Mouse (Mus musculus): ENCODE data around the gene Fam102b. TPM values are rescaled to one million over a fixed set of nuclear protein-coding genes. Genes with fewer than 3 reads are reported as not detected.

Gene Fam102b
- total RNA-seq (2012; rRNA removed), result 3.3 and 7.5 TPM in 2 replicates

DNA sequence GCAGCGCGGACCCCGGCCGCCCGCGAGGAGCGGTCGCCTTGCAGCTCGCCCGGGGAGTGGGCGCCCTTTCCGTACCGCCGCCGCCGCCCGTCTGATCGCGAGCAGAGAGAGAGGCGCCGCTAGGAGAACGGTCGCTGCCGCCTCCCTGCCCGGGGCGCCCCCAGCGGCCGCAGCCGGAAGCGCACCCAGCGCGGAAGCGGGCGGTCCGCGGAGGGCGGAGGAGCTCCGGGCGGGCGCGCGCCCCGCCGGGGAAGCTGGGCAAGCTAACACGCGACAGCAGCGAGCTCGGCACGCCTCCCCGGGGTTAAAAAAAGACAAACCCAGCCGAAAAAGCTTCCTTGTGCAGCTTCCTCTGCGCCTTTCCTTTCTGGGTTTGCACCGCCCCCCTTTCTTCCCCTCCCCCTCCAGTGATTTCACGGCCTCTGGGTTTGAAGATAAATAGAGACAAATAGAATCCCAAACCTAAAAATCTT lies at the start of gene Fam102b:
TSS of gene Fam102b (minus strand) at position 93 of the 473 bp plus-strand sequence.
- DNase-seq (ENCODE audit: low read depth, low spot score), result peak; percentile 62
- no peaks in the 10 kb centered on the region for H3K9me3 ChIP-seq (ENCODE audit: control insufficient read depth, insufficient read depth, low read depth, low read length)
- H3K4me1 ChIP-seq (ENCODE audit: control insufficient read depth in 2 of 2, insufficient read depth in 2 of 2, low read length in 2 of 2, poor library complexity in 1 of 2), result no peaks in the 10 kb centered on the region
- in situ Hi-C loops (cut with MboI; ENCODE audit: low sequenced_read_pairs in 2 of 2, unreplicated experiment in 2 of 2), result no loop called here
- no peak within 1 kb of the TSS for H3K27ac ChIP-seq (ENCODE audit: insufficient read depth, low read depth, low read length, poor library complexity, severe bottlenecking)
- TF ChIP-seq ZC3H11A (IDR thresholded peaks at IDR 0.05; ENCODE audit: borderline replicate concordance, low read depth, low read length) (no peak), ZNF384 (IDR thresholded peaks at IDR 0.05; ENCODE audit: low read depth, low read length) (0 out of 2 replicates have a peak, but pooled peaks have one; percentile 26)
- H3K9ac ChIP-seq (ENCODE audit: insufficient read depth, low read depth, low read length, poor library complexity, severe bottlenecking), result peak within 1 kb of the TSS; percentile 74
- H3K4me3 ChIP-seq (ENCODE audit: insufficient read depth in 1 of 2, low read depth in 1 of 2, low read length in 2 of 2, poor library complexity in 1 of 2, severe bottlenecking in 1 of 2), result peak within 1 kb of the TSS; percentile 59 to 74
- H3K36me3 ChIP-seq (ENCODE audit: control insufficient read depth, insufficient read depth, low read length, poor library complexity, severe bottlenecking), result no peaks in the 10 kb centered on the region

DNA sequence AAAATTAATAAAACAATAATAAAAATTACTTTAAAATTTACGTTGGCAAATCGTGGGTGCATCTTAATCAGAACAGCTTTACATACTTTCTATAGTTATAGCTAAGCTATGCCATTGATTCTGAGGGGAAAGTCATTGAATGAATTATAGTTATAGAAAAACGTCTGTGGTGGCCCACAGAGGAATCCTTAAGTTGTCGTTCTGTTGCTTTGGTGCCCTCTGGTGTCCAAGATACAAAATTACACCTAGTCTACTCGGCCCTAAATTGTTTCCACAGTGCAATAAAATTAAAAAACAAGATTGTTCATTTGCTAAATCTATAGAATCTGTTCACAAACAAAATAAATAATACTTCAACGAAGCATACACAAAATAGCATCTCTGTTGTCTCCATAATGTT lies 35.6 kb upstream of the Fam102b start:
- no peaks in the 10 kb centered on the region for H3K36me3 ChIP-seq (ENCODE audit: control insufficient read depth, insufficient read depth, low read length, poor library complexity, severe bottlenecking)
- no peaks in the 10 kb centered on the region for H3K9me3 ChIP-seq (ENCODE audit: control insufficient read depth, insufficient read depth, low read depth, low read length)
- in situ Hi-C loops (cut with MboI; ENCODE audit: low sequenced_read_pairs in 2 of 2, unreplicated experiment in 2 of 2), result no loop called here
- peak; percentile 37 for DNase-seq (ENCODE audit: low read depth, low spot score)
- no peaks in the 10 kb centered on the region for H3K4me1 ChIP-seq (ENCODE audit: control insufficient read depth in 2 of 2, insufficient read depth in 2 of 2, low read length in 2 of 2, poor library complexity in 1 of 2)
- no peak overlapping the region for H3K27ac ChIP-seq (ENCODE audit: insufficient read depth, low read depth, low read length, poor library complexity, severe bottlenecking)
- no peak overlapping the region for H3K9ac ChIP-seq (ENCODE audit: insufficient read depth, low read depth, low read length, poor library complexity, severe bottlenecking)
- no peak overlapping the region for H3K4me3 ChIP-seq (ENCODE audit: insufficient read depth in 1 of 2, low read depth in 1 of 2, low read length in 2 of 2, poor library complexity in 1 of 2, severe bottlenecking in 1 of 2)
- TF ChIP-seq MAFK (IDR thresholded peaks at IDR 0.05; ENCODE audit: insufficient read depth, low read depth, low read length) (no peak), ZC3H11A (IDR thresholded peaks at IDR 0.05; ENCODE audit: borderline replicate concordance, low read depth, low read length) (peak; percentile 53; the same call in 1 of the 2 replicates), ZNF384 (IDR thresholded peaks at IDR 0.05; ENCODE audit: low read depth, low read length) (no peak), HCFC1 (IDR thresholded peaks at IDR 0.05; ENCODE audit: borderline replicate concordance, insufficient read depth, low read length) (no peak), CHD2 (IDR thresholded peaks at IDR 0.05; ENCODE audit: low read depth, low read length) (no peak)

DNA sequence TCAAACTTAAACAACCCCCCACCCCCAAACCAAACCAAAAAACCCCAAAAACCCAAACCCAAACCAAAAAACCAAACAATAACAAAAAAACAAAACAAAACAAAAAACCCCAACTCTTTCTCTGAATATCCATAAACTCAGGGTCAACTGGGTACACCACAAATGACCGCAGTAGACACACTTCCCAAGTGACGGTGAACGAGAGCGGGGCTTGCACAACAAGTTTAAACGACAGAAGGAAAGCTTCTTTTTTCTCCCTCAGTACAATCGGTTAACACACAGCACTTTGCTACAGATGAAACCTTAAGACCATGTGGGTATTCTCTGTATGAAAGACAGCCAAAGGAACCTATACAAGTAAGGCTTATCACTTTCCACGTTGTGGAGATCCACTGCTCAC lies 35.0 kb upstream of the Fam102b start:
- H3K4me3 ChIP-seq (ENCODE audit: insufficient read depth in 1 of 2, low read depth in 1 of 2, low read length in 2 of 2, poor library complexity in 1 of 2, severe bottlenecking in 1 of 2), result no peak overlapping the region
- in situ Hi-C loops (cut with MboI; ENCODE audit: low sequenced_read_pairs in 2 of 2, unreplicated experiment in 2 of 2), result no loop called here
- TF ChIP-seq MAFK (IDR thresholded peaks at IDR 0.05; ENCODE audit: insufficient read depth, low read depth, low read length) (no peak), CHD2 (IDR thresholded peaks at IDR 0.05; ENCODE audit: low read depth, low read length) (no peak), HCFC1 (IDR thresholded peaks at IDR 0.05; ENCODE audit: borderline replicate concordance, insufficient read depth, low read length) (no peak), ZC3H11A (IDR thresholded peaks at IDR 0.05; ENCODE audit: borderline replicate concordance, low read depth, low read length) (no peak), ZNF384 (IDR thresholded peaks at IDR 0.05; ENCODE audit: low read depth, low read length) (no peak)

DNA sequence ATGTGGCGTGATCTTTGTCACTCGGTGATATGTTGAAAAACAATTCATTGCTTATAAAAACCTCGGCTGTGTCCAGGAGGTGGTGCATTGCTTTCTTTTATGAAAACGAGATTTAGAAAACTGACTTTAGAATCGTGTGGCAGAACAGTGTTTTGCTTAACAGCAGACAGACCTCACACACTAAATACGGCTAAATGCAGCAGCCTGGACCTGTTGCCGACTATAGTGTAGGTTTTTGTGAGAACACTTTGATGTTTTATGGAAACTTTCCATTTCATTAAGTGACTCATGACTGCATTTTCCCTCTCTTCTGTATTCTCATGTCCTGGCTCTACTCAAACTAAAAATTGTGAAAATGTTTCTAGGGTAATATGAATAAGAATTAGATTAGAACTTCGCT lies 32.5 kb upstream of the Fam102b start:
- no peak for DNase-seq (ENCODE audit: low read depth, low spot score)
- no peaks in the 10 kb centered on the region for H3K9me3 ChIP-seq (ENCODE audit: control insufficient read depth, insufficient read depth, low read depth, low read length)
- in situ Hi-C loops (cut with MboI; ENCODE audit: low sequenced_read_pairs in 2 of 2, unreplicated experiment in 2 of 2), result no loop called here

More for the DNA sequence above, 35.0 kb upstream of the Fam102b start:
- Histone ChIP-seq H3K36me3 (ENCODE audit: control insufficient read depth, insufficient read depth, low read length, poor library complexity, severe bottlenecking) (no peaks in the 10 kb centered on the region), H3K27ac (ENCODE audit: insufficient read depth, low read depth, low read length, poor library complexity, severe bottlenecking) (no peak overlapping the region), H3K9ac (ENCODE audit: insufficient read depth, low read depth, low read length, poor library complexity, severe bottlenecking) (no peak overlapping the region), H3K9me3 (ENCODE audit: control insufficient read depth, insufficient read depth, low read depth, low read length) (no peaks in the 10 kb centered on the region), H3K4me1 (ENCODE audit: control insufficient read depth in 2 of 2, insufficient read depth in 2 of 2, low read length in 2 of 2, poor library complexity in 1 of 2) (no peaks in the 10 kb centered on the region)
- DNase-seq (ENCODE audit: low read depth, low spot score), result no peak

GRCm38 (mm10) chr3:109051946-109052331 lies 24.5 kb upstream of the Fam102b start:
- Histone ChIP-seq H3K36me3 (ENCODE audit: control insufficient read depth, insufficient read depth, low read length, poor library complexity, severe bottlenecking) (no peaks in the 10 kb centered on the region), H3K4me3 (ENCODE audit: insufficient read depth in 1 of 2, low read depth in 1 of 2, low read length in 2 of 2, poor library complexity in 1 of 2, severe bottlenecking in 1 of 2) (no peak overlapping the region), H3K9me3 (ENCODE audit: control insufficient read depth, insufficient read depth, low read depth, low read length) (no peaks in the 10 kb centered on the region), H3K4me1 (ENCODE audit: control insufficient read depth in 2 of 2, insufficient read depth in 2 of 2, low read length in 2 of 2, poor library complexity in 1 of 2) (no peaks in the 10 kb centered on the region), H3K27ac (ENCODE audit: insufficient read depth, low read depth, low read length, poor library complexity, severe bottlenecking) (no peak overlapping the region), H3K9ac (ENCODE audit: insufficient read depth, low read depth, low read length, poor library complexity, severe bottlenecking) (no peak overlapping the region)
- no peak for DNase-seq (ENCODE audit: low read depth, low spot score)
- no peak for TF ChIP-seq ZNF384 (IDR thresholded peaks at IDR 0.05; ENCODE audit: low read depth, low read length)
- no peak for TF ChIP-seq MAFK (IDR thresholded peaks at IDR 0.05; ENCODE audit: insufficient read depth, low read depth, low read length)
- no peak for TF ChIP-seq ZC3H11A (IDR thresholded peaks at IDR 0.05; ENCODE audit: borderline replicate concordance, low read depth, low read length)
- TF ChIP-seq CHD2 (IDR thresholded peaks at IDR 0.05; ENCODE audit: low read depth, low read length), result no peak
- no peak for TF ChIP-seq HCFC1 (IDR thresholded peaks at IDR 0.05; ENCODE audit: borderline replicate concordance, insufficient read depth, low read length)
- in situ Hi-C loops (cut with MboI; ENCODE audit: low sequenced_read_pairs in 2 of 2, unreplicated experiment in 2 of 2), result no loop called here

More for the DNA sequence above, 32.5 kb upstream of the Fam102b start:
- Histone ChIP-seq H3K36me3 (ENCODE audit: control insufficient read depth, insufficient read depth, low read length, poor library complexity, severe bottlenecking) (no peaks in the 10 kb centered on the region), H3K4me1 (ENCODE audit: control insufficient read depth in 2 of 2, insufficient read depth in 2 of 2, low read length in 2 of 2, poor library complexity in 1 of 2) (no peaks in the 10 kb centered on the region), H3K9ac (ENCODE audit: insufficient read depth, low read depth, low read length, poor library complexity, severe bottlenecking) (no peak overlapping the region), H3K4me3 (ENCODE audit: insufficient read depth in 1 of 2, low read depth in 1 of 2, low read length in 2 of 2, poor library complexity in 1 of 2, severe bottlenecking in 1 of 2) (no peak overlapping the region), H3K27ac (ENCODE audit: insufficient read depth, low read depth, low read length, poor library complexity, severe bottlenecking) (no peak overlapping the region)
- TF ChIP-seq HCFC1 (IDR thresholded peaks at IDR 0.05; ENCODE audit: borderline replicate concordance, insufficient read depth, low read length) (no peak), MAFK (IDR thresholded peaks at IDR 0.05; ENCODE audit: insufficient read depth, low read depth, low read length) (no peak), ZC3H11A (IDR thresholded peaks at IDR 0.05; ENCODE audit: borderline replicate concordance, low read depth, low read length) (no peak), CHD2 (IDR thresholded peaks at IDR 0.05; ENCODE audit: low read depth, low read length) (no peak), ZNF384 (IDR thresholded peaks at IDR 0.05; ENCODE audit: low read depth, low read length) (no peak)

Data from ES-E14 (cell line).